ENCODE assay signal across 14 mouse cellular contexts in genomic region chr11:78349441-78350358, GRCm38 (mm10). TPM values are rescaled to one million over a fixed set of nuclear protein-coding genes. Genes with fewer than 3 reads are reported as not detected.
DNase-seq lines count a peak whose midpoint lies in the region; ATAC-seq lines count a peak whose summit lies in the region.
"Had no signal": no experiment of that assay in that cellular context is flagged by ENCODE, and none has a peak within 500 bp of the region (broad histone marks: within the 10 kb centered on the region; RNA-seq: fewer than 3 reads in every experiment).

No protein-coding gene starts in this region.

- no peak for ATAC-seq in hindbrain, embryonic 12.5 days (ENCODE audit: low FRiP score)
- ATAC-seq in liver, embryonic 13.5 days (ENCODE audit: low read depth) = no peak
- no peak for ATAC-seq in forebrain, embryonic 16.5 days

- WGBS in hindbrain, embryonic 10.5 days = 93% methylated on average over 4 of the region's 4 CpGs
- 94% methylated on average over 4 of the region's 4 CpGs for WGBS in hindbrain, embryonic 12.5 days
- WGBS in liver, embryonic 13.5 days (ENCODE audit: insufficient replicate concordance) = 77% methylated on average over 4 of the region's 4 CpGs
- 78% methylated on average over 4 of the region's 4 CpGs for WGBS in forebrain, embryonic 16.5 days

- H3K4me3 ChIP-seq in hindbrain, embryonic 10.5 days = no peak overlapping the region
- no peak overlapping the region for H3K4me3 ChIP-seq in hindbrain, embryonic 12.5 days
- no peak overlapping the region for H3K4me3 ChIP-seq in liver, embryonic 13.5 days (replicated peaks)
- H3K4me3 ChIP-seq in forebrain, embryonic 16.5 days (replicated peaks; ENCODE audit: low read length) = no peak overlapping the region
- H3K4me3 ChIP-seq: forebrain, embryonic 10.5 days; gastrocnemius, adult 2 months; midbrain, embryonic 10.5 days had no signal

- DNase-seq in hindbrain, embryonic 10.5 days (ENCODE audit: low spot score) = no peak
- DNase-seq in spleen, postnatal 36 days (ENCODE audit: low spot score in 2 of 2) = peak; percentile 59 to 60
- no peak for DNase-seq in spleen, adult 12 weeks (ENCODE audit: low spot score)
- DNase-seq in liver, embryonic 13.5 days = no peak
- no peak for DNase-seq in left cerebral cortex, adult 9 months (ENCODE audit: low spot score in 2 of 2)
- DNase-seq: cerebellum, adult 9-10 months; gastrocnemius, adult 2 months; heart, postnatal 10 days; thymus, postnatal 25 days had no signal

- no peak overlapping the region for H3K4me2 ChIP-seq in hindbrain, embryonic 12.5 days (replicated peaks)
- H3K4me2 ChIP-seq in liver, embryonic 13.5 days = no peak overlapping the region
- H3K4me2 ChIP-seq in forebrain, embryonic 16.5 days (ENCODE audit: low read length) = no peak overlapping the region

- H3K27ac ChIP-seq in hindbrain, embryonic 10.5 days = peak overlapping the region; percentile 12; the same call in 1 of the 2 replicates
- H3K27ac ChIP-seq in hindbrain, embryonic 12.5 days = no peak overlapping the region
- H3K27ac ChIP-seq in liver, embryonic 13.5 days = peak overlapping the region; percentile 63
- no peak overlapping the region for H3K27ac ChIP-seq in forebrain, embryonic 16.5 days (ENCODE audit: low read length)
- H3K27ac ChIP-seq: forebrain, embryonic 10.5 days; gastrocnemius, adult 2 months; midbrain, embryonic 10.5 days had no signal

- H3K36me3 ChIP-seq in hindbrain, embryonic 10.5 days = peaks cover 41% of the 10 kb centered on the region
- H3K36me3 ChIP-seq in hindbrain, embryonic 12.5 days = peaks cover 27% of the 10 kb centered on the region
- H3K36me3 ChIP-seq in liver, embryonic 13.5 days = peaks cover 17% of the 10 kb centered on the region
- H3K36me3 ChIP-seq in forebrain, embryonic 16.5 days (ENCODE audit: control insufficient read depth, insufficient read depth) = no peaks in the 10 kb centered on the region

- H3K27me3 ChIP-seq in hindbrain, embryonic 10.5 days (ENCODE audit: insufficient read depth, poor library complexity, severe bottlenecking) = no peaks in the 10 kb centered on the region
- no peaks in the 10 kb centered on the region for H3K27me3 ChIP-seq in hindbrain, embryonic 12.5 days
- no peaks in the 10 kb centered on the region for H3K27me3 ChIP-seq in liver, embryonic 13.5 days
- H3K27me3 ChIP-seq in forebrain, embryonic 16.5 days (replicated peaks; ENCODE audit: control insufficient read depth, insufficient read depth, low read length) = no peaks in the 10 kb centered on the region

- no peaks in the 10 kb centered on the region for H3K9me3 ChIP-seq in hindbrain, embryonic 10.5 days
- no peaks in the 10 kb centered on the region for H3K9me3 ChIP-seq in hindbrain, embryonic 12.5 days (replicated peaks)
- H3K9me3 ChIP-seq in liver, embryonic 13.5 days (replicated peaks) = no peaks in the 10 kb centered on the region
- H3K9me3 ChIP-seq in forebrain, embryonic 16.5 days (ENCODE audit: control insufficient read depth, low read length) = no peaks in the 10 kb centered on the region
- H3K9me3 ChIP-seq: forebrain, embryonic 10.5 days; midbrain, embryonic 10.5 days had no signal

- peaks cover 44% of the 10 kb centered on the region for H3K4me1 ChIP-seq in hindbrain, embryonic 10.5 days (replicated peaks)
- peaks cover 27% of the 10 kb centered on the region for H3K4me1 ChIP-seq in hindbrain, embryonic 12.5 days
- peaks cover 61% of the 10 kb centered on the region for H3K4me1 ChIP-seq in liver, embryonic 13.5 days (replicated peaks)
- H3K4me1 ChIP-seq in forebrain, embryonic 16.5 days (replicated peaks; ENCODE audit: control insufficient read depth, insufficient read depth, low read length) = peaks cover 9% of the 10 kb centered on the region

- H3K9ac ChIP-seq in hindbrain, embryonic 12.5 days = no peak overlapping the region
- no peak overlapping the region for H3K9ac ChIP-seq in liver, embryonic 13.5 days
- H3K9ac ChIP-seq in forebrain, embryonic 16.5 days (replicated peaks; ENCODE audit: low read depth, low read length) = no peak overlapping the region

RNA-seq across cellular contexts. Expression of gene Unc119, which starts 6.4 kb away (rescaled TPM):
- polyA plus RNA-seq in hindbrain, embryonic 10.5 days (2016; fragmentation: Nextera tagmentation; extraction: Ambion mirVana) = 59.1 and 76.7 TPM in 2 replicates
- polyA plus RNA-seq in hindbrain, embryonic 12.5 days (2016; fragmentation: Nextera tagmentation; extraction: Ambion mirVana) = 86.0 and 92.7 TPM in 2 replicates
- polyA plus RNA-seq in liver, embryonic 13.5 days (2015; fragmentation: Nextera tagmentation; extraction: Ambion mirVana) = 27.4 and 28.0 TPM in 2 replicates
- polyA plus RNA-seq in forebrain, embryonic 16.5 days (2015; fragmentation: Nextera tagmentation; extraction: Ambion mirVana) = 68.6 and 69.1 TPM in 2 replicates

RNA-seq across cellular contexts. Expression of gene Pigs, which starts 21.5 kb away (rescaled TPM):
- 74.6 and 82.9 TPM in 2 replicates for polyA plus RNA-seq in hindbrain, embryonic 10.5 days (2016; fragmentation: Nextera tagmentation; extraction: Ambion mirVana)
- polyA plus RNA-seq in hindbrain, embryonic 12.5 days (2016; fragmentation: Nextera tagmentation; extraction: Ambion mirVana) = 76.9 and 77.1 TPM in 2 replicates
- polyA plus RNA-seq in liver, embryonic 13.5 days (2015; fragmentation: Nextera tagmentation; extraction: Ambion mirVana) = 32.3 and 37.1 TPM in 2 replicates
- 61.1 and 61.4 TPM in 2 replicates for polyA plus RNA-seq in forebrain, embryonic 16.5 days (2015; fragmentation: Nextera tagmentation; extraction: Ambion mirVana)

RNA-seq across cellular contexts. Expression of gene Aldoc, which starts 26.9 kb away (rescaled TPM):
- 2.5 and 3.1 TPM in 2 replicates for polyA plus RNA-seq in hindbrain, embryonic 10.5 days (2016; fragmentation: Nextera tagmentation; extraction: Ambion mirVana)
- polyA plus RNA-seq in hindbrain, embryonic 12.5 days (2016; fragmentation: Nextera tagmentation; extraction: Ambion mirVana) = 16.8 and 20.1 TPM in 2 replicates
- 4.9 and 5.2 TPM in 2 replicates for polyA plus RNA-seq in liver, embryonic 13.5 days (2015; fragmentation: Nextera tagmentation; extraction: Ambion mirVana)
- 152 and 186 TPM in 2 replicates for polyA plus RNA-seq in forebrain, embryonic 16.5 days (2015; fragmentation: Nextera tagmentation; extraction: Ambion mirVana)

RNA-seq across cellular contexts. Expression of gene Foxn1, which starts 36.7 kb away (rescaled TPM):
- polyA plus RNA-seq in hindbrain, embryonic 10.5 days (2016; fragmentation: Nextera tagmentation; extraction: Ambion mirVana) = not detected in 2 replicates
- polyA plus RNA-seq in hindbrain, embryonic 12.5 days (2016; fragmentation: Nextera tagmentation; extraction: Ambion mirVana) = not detected in 2 replicates
- not detected in 2 replicates for polyA plus RNA-seq in liver, embryonic 13.5 days (2015; fragmentation: Nextera tagmentation; extraction: Ambion mirVana)
- polyA plus RNA-seq in forebrain, embryonic 16.5 days (2015; fragmentation: Nextera tagmentation; extraction: Ambion mirVana) = not detected in 2 replicates
- polyA plus RNA-seq: forebrain, embryonic 10.5 days; intestine, embryonic 14.5 days; midbrain, embryonic 10.5 days had no signal

RNA-seq across cellular contexts. Expression of gene Spag5, which starts 48.4 kb away (rescaled TPM):
- polyA plus RNA-seq in hindbrain, embryonic 10.5 days (2016; fragmentation: Nextera tagmentation; extraction: Ambion mirVana) = 53.2 and 62.7 TPM in 2 replicates
- 29.4 and 35.9 TPM in 2 replicates for polyA plus RNA-seq in hindbrain, embryonic 12.5 days (2016; fragmentation: Nextera tagmentation; extraction: Ambion mirVana)
- polyA plus RNA-seq in liver, embryonic 13.5 days (2015; fragmentation: Nextera tagmentation; extraction: Ambion mirVana) = 30.3 and 32.6 TPM in 2 replicates
- 21.6 and 22.1 TPM in 2 replicates for polyA plus RNA-seq in forebrain, embryonic 16.5 days (2015; fragmentation: Nextera tagmentation; extraction: Ambion mirVana)

Comparison
In these comparisons a context has a peak if more than half of its experiments do, and no peak if none do; other contexts are left out.
1. DNase-seq: peak in spleen, postnatal 36 days (2 of 2); none in hindbrain, embryonic 10.5 days (single experiment), spleen, adult 12 weeks (single experiment), liver, embryonic 13.5 days (single experiment) and left cerebral cortex, adult 9 months (0 of 2).
2. H3K27ac ChIP-seq: peak in hindbrain, embryonic 10.5 days (single experiment) and liver, embryonic 13.5 days (single experiment); none in hindbrain, embryonic 12.5 days (single experiment) and forebrain, embryonic 16.5 days (single experiment).